ENCODE assay signal across 17 mouse cellular contexts in the genomic region with DNA sequence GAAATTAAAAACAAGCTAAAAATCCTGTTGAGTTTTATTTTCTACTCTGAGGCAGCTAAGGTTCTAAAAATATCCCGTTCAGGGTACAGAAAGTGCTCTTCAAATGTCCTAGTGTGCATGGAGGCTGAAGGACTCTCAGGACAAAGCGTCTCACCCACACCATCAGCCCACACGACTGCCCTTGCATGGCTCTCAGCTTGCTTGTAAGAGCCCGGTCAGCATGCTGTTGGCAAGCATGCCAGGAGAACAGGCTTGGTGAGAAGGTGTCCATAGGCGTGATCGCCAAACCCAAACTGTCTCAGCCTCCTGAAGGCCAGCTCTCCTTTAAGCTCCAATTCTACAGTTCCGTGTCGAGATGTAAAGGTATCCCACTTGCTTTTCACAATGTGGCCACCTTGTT. TPM values are rescaled to one million over a fixed set of nuclear protein-coding genes. Genes with fewer than 3 reads are reported as not detected.
DNase-seq lines count a peak whose midpoint lies in the region; ATAC-seq and TF ChIP-seq lines count a peak whose summit lies in the region.
"Had no signal": no experiment of that assay in that cellular context is flagged by ENCODE, and none has a peak within 500 bp of the region (broad histone marks: within the 10 kb centered on the region; RNA-seq: fewer than 3 reads in every experiment).

No protein-coding gene starts in this region.

- no peaks in the 10 kb centered on the region for H3K9me3 ChIP-seq in forebrain, postnatal 0 days (ENCODE audit: low read length)
- H3K9me3 ChIP-seq in forebrain, embryonic 11.5 days (ENCODE audit: control insufficient read depth, low read length) = no peaks in the 10 kb centered on the region
- H3K9me3 ChIP-seq in heart, embryonic 15.5 days (replicated peaks) = no peaks in the 10 kb centered on the region
- H3K9me3 ChIP-seq: embryonic facial prominence, embryonic 15.5 days; hindbrain, embryonic 15.5 days; liver, embryonic 15.5 days; midbrain, embryonic 15.5 days; neural tube, embryonic 15.5 days had no signal

- H3K4me3 ChIP-seq in forebrain, postnatal 0 days (ENCODE audit: low read depth, low read length) = no peak overlapping the region
- H3K4me3 ChIP-seq in forebrain, embryonic 11.5 days (ENCODE audit: low read depth, low read length) = no peak overlapping the region
- no peak overlapping the region for H3K4me3 ChIP-seq in layer of hippocampus, adult 2 months
- no peak overlapping the region for H3K4me3 ChIP-seq in heart, embryonic 15.5 days
- H3K4me3 ChIP-seq: embryonic facial prominence, embryonic 15.5 days; hindbrain, embryonic 15.5 days; liver, embryonic 15.5 days; midbrain, embryonic 15.5 days; neural tube, embryonic 15.5 days had no signal

- no peak overlapping the region for H3K9ac ChIP-seq in forebrain, postnatal 0 days
- H3K9ac ChIP-seq in forebrain, embryonic 11.5 days (ENCODE audit: low read length) = no peak overlapping the region
- H3K9ac ChIP-seq in heart, embryonic 15.5 days = no peak overlapping the region
- H3K9ac ChIP-seq: embryonic facial prominence, embryonic 15.5 days; hindbrain, embryonic 15.5 days; liver, embryonic 15.5 days; midbrain, embryonic 15.5 days; neural tube, embryonic 15.5 days had no signal

- H3K27me3 ChIP-seq in forebrain, postnatal 0 days (ENCODE audit: insufficient read depth, low read length) = no peaks in the 10 kb centered on the region
- H3K27me3 ChIP-seq in forebrain, embryonic 11.5 days (ENCODE audit: control insufficient read depth, insufficient read depth, low read length) = no peaks in the 10 kb centered on the region
- no peaks in the 10 kb centered on the region for H3K27me3 ChIP-seq in heart, embryonic 15.5 days
- H3K27me3 ChIP-seq: embryonic facial prominence, embryonic 15.5 days; hindbrain, embryonic 15.5 days; midbrain, embryonic 15.5 days; neural tube, embryonic 15.5 days had no signal

- 86% methylated on average over 8 of the region's 8 CpGs for WGBS in forebrain, postnatal 0 days
- 91% methylated on average over 8 of the region's 8 CpGs for WGBS in forebrain, embryonic 11.5 days
- WGBS in heart, embryonic 15.5 days = 60% methylated on average over 8 of the region's 8 CpGs

- no peak for ATAC-seq in forebrain, postnatal 0 days
- no peak for ATAC-seq in forebrain, embryonic 11.5 days (replicated peaks; ENCODE audit: low FRiP score)
- ATAC-seq in heart, embryonic 15.5 days (replicated peaks; ENCODE audit: insufficient number of reproducible peaks, insufficient read depth, low FRiP score, low read depth) = 0 out of 2 replicates have a peak, but pooled peaks have one; percentile 22
- ATAC-seq in activated CD4-positive, CD25-positive, alpha-beta regulatory T cell, adult 4 months = no peak
- ATAC-seq: midbrain, embryonic 15.5 days had no signal

- no peaks in the 10 kb centered on the region for H3K36me3 ChIP-seq in forebrain, postnatal 0 days (ENCODE audit: insufficient read depth)
- H3K36me3 ChIP-seq in forebrain, embryonic 11.5 days (ENCODE audit: control insufficient read depth, insufficient read depth, low read length) = no peaks in the 10 kb centered on the region
- H3K36me3 ChIP-seq in heart, embryonic 15.5 days = no peaks in the 10 kb centered on the region
- H3K36me3 ChIP-seq: embryonic facial prominence, embryonic 15.5 days; hindbrain, embryonic 15.5 days; liver, embryonic 15.5 days; midbrain, embryonic 15.5 days; neural tube, embryonic 15.5 days had no signal

- DNase-seq in forebrain, postnatal 0 days = no peak
- no peak for DNase-seq in forebrain, embryonic 11.5 days (ENCODE audit: low spot score)
- DNase-seq in layer of hippocampus, adult 2 months (ENCODE audit: low spot score in 2 of 2) = no peak
- no peak for DNase-seq in layer of hippocampus, adult 9-11 months
- peak; percentile 63 for DNase-seq in lung, postnatal 14 days
- DNase-seq in urinary bladder, adult 18-20 months (ENCODE audit: low spot score in 2 of 2) = no peak
- DNase-seq: adrenal gland, adult 8-10 months; layer of hippocampus, postnatal 36 days; spleen, adult 18-20 months; thymus, postnatal 14 days had no signal

- H3K27ac ChIP-seq in forebrain, postnatal 0 days (ENCODE audit: low read depth, low read length) = peak overlapping the region; percentile 21; the same call in 1 of the 2 replicates
- H3K27ac ChIP-seq in forebrain, embryonic 11.5 days (ENCODE audit: low read depth, low read length) = no peak overlapping the region
- H3K27ac ChIP-seq in layer of hippocampus, adult 2 months = peak overlapping the region; percentile 43; the same call in 1 of the 2 replicates
- peak overlapping the region; percentile 52; the same call in 1 of the 2 replicates for H3K27ac ChIP-seq in heart, embryonic 15.5 days
- H3K27ac ChIP-seq: embryonic facial prominence, embryonic 15.5 days; hindbrain, embryonic 15.5 days; liver, embryonic 15.5 days; midbrain, embryonic 15.5 days; neural tube, embryonic 15.5 days had no signal

- no peak for TF ChIP-seq CTCF in forebrain, postnatal 0 days (IDR thresholded peaks at IDR 0.05; ENCODE audit: low read depth)
- no peak for TF ChIP-seq CTCF in layer of hippocampus, adult 2 months (conservative IDR thresholded peaks at IDR 0.05)

- H3K4me2 ChIP-seq in forebrain, postnatal 0 days (ENCODE audit: low read depth) = no peak overlapping the region
- H3K4me2 ChIP-seq in forebrain, embryonic 11.5 days (ENCODE audit: low read depth, low read length, severe bottlenecking) = no peak overlapping the region
- no peak overlapping the region for H3K4me2 ChIP-seq in heart, embryonic 15.5 days
- H3K4me2 ChIP-seq: embryonic facial prominence, embryonic 15.5 days; hindbrain, embryonic 15.5 days; liver, embryonic 15.5 days; midbrain, embryonic 15.5 days; neural tube, embryonic 15.5 days had no signal

- H3K4me1 ChIP-seq in forebrain, postnatal 0 days (ENCODE audit: insufficient read depth) = no peaks in the 10 kb centered on the region
- H3K4me1 ChIP-seq in forebrain, embryonic 11.5 days (replicated peaks; ENCODE audit: control insufficient read depth, insufficient read depth, low read length) = no peaks in the 10 kb centered on the region
- H3K4me1 ChIP-seq in heart, embryonic 15.5 days (replicated peaks) = peaks cover 9% of the 10 kb centered on the region
- H3K4me1 ChIP-seq: embryonic facial prominence, embryonic 15.5 days; hindbrain, embryonic 15.5 days; liver, embryonic 15.5 days; neural tube, embryonic 15.5 days had no signal

RNA-seq across cellular contexts. Expression of a gene that starts 29.7 kb away (rescaled TPM):
- 50.1 and 52.8 TPM in 2 replicates for total RNA-seq in forebrain, postnatal 0 days (2014; rRNA removed)
- 56.3 and 58.0 TPM in 2 replicates for polyA plus RNA-seq in forebrain, postnatal 0 days (2015; fragmentation: Nextera tagmentation; extraction: Ambion mirVana)
- 91.6 and 96.9 TPM in 2 replicates for polyA plus RNA-seq in forebrain, embryonic 11.5 days (2014; fragmentation: Nextera tagmentation; extraction: Ambion mirVana)
- 10 to 100 TPM; 48.1 to 49.6 TPM for total RNA-seq in layer of hippocampus, adult 2 months (2021)
- 19.0 and 24.9 TPM in 2 replicates for polyA plus RNA-seq in heart, embryonic 15.5 days (2015; fragmentation: Nextera tagmentation; extraction: Ambion mirVana)
- polyA plus RNA-seq in activated CD4-positive, CD25-positive, alpha-beta regulatory T cell, adult 4 months (2017; shearing (Covaris generic)) = 10 to 100 TPM; 55.7 to 80.7 TPM
